Mouse (Mus musculus): ENCODE results near the gene Sf3a1.

GRCm38 (mm10) chr11:4113496-4113895 is 46.7 kb upstream of the Sf3a1 start:
- TF ChIP-seq CTCF (conservative IDR thresholded peaks at IDR 0.05; ENCODE audit: low read length) (no peak), NANOG (IDR thresholded peaks at IDR 0.05; ENCODE audit: borderline replicate concordance, low read length) (no peak), POU5F1 (IDR thresholded peaks at IDR 0.05; ENCODE audit: borderline replicate concordance, low read length) (no peak)
